Mouse (Mus musculus) limb, embryonic 13.5 days (tissue): ENCODE data around the gene Lcn2. TPM values are rescaled to one million over a fixed set of nuclear protein-coding genes. Genes with fewer than 3 reads are reported as not detected.
A peak's percentile ranks its signal among the peaks of the same experiment; 100 is the strongest.

Experiments used
- ATAC-seq: fragments of 200-750 bp; cut with Nextera tagmentation; 2 replicates; pipeline ENCODE4 v1.8.0; 2017; ENCODE audit warnings: low read depth, moderate number of reproducible peaks, moderate TSS enrichment; ENCODE audit not compliant: low FRiP score
- H3K27ac ChIP-seq: fragments of 300-500 bp; sonication (generic); 2 replicates; pipeline ENCODE4 v1.5.1; 2015; ENCODE audit warnings: inconsistent platforms, mild to moderate bottlenecking, moderate library complexity
- H3K27me3 ChIP-seq: fragments of 300-500 bp; sonication (generic); 2 replicates; pipeline ENCODE4 v1.6.1; 2015; ENCODE audit warnings: mild to moderate bottlenecking, inconsistent platforms
- H3K36me3 ChIP-seq: fragments of 300-500 bp; sonication (generic); 2 replicates; pipeline ENCODE4 v1.6.1; 2015; ENCODE audit warnings: inconsistent platforms, mild to moderate bottlenecking, moderate library complexity
- H3K4me1 ChIP-seq: fragments of 300-500 bp; sonication (generic); 2 replicates; pipeline ENCODE4 v1.6.1; 2015; ENCODE audit warnings: inconsistent platforms
- H3K4me2 ChIP-seq: fragments of 300-500 bp; sonication (generic); replicated peaks from 2 replicates; pipeline ENCODE4 v1.6.1; 2015; ENCODE audit warnings: inconsistent platforms, mild to moderate bottlenecking, moderate library complexity
- H3K4me3 ChIP-seq: fragments of 300-500 bp; sonication (generic); 2 replicates; pipeline ENCODE4 v1.5.1; 2015; ENCODE audit warnings: moderate library complexity, mild to moderate bottlenecking, inconsistent platforms
- H3K9ac ChIP-seq: fragments of 300-500 bp; sonication (generic); 2 replicates; pipeline ENCODE4 v1.6.1; 2015; ENCODE audit warnings: mild to moderate bottlenecking, inconsistent platforms
- H3K9me3 ChIP-seq: fragments of 300-500 bp; sonication (generic); 2 replicates; pipeline ENCODE4 v1.6.1; 2016; ENCODE audit warnings: inconsistent platforms
- whole genome bisulfite sequencing: fragments of 180-500 bp; shearing (Covaris S2); methylation state at CpG from one replicate; pipeline ENCODE4 v1.1.7; 2015; 5-methylcytosine and 5-hydroxymethylcytosine counted together
- polyA plus RNA-seq: library from polyadenylated mRNA; unstranded; fragments of >200 nt; fragmentation: Nextera tagmentation; extraction: Ambion mirVana; gene quantifications from 2 replicates; pipeline ENCODE4 v1.2.1, GENCODE M21; 2015

Gene Lcn2
- polyA plus RNA-seq, 1 experiment from 2014 or later = 0.27 TPM

DNA sequence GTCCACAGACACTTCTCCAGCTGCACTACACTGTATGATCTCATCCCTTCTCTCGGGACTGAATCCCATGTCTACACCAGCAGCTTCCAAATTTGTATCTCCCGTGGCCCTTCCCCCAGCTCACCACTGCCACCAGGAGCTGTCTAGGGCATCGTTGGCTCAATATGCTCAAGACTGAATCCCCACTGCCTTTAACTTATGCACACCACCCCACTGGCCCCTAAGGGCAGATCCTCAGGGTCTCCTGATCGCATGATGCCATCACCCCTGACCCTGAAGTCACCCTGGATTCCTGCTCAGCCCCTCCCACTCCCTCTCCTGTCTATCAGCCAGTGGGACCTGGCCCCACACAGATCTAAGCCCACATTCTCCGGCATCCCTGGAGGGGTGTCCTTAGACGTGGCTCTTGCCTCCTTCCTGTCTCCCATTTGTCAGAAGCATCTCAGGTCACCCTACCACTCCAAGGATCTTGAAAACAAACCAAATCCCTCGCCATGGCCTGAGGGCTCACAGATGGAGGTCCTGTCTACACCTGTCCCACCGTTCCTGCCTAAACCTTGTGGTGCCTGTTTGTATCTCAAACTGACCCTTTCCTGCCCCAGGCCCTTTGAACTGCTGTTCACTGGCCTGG lies 38.3 kb downstream of the Lcn2 start:
- Histone ChIP-seq H3K4me2 (no peak overlapping the region), H3K27me3 (no peaks in the 10 kb centered on the region), H3K9me3 (no peaks in the 10 kb centered on the region), H3K4me1 (peaks cover 35% of the 10 kb centered on the region), H3K27ac (no peak overlapping the region), H3K9ac (0 out of 2 replicates have a peak overlapping the region, but pooled peaks have one; percentile 91), H3K4me3 (no peak overlapping the region), H3K36me3 (peaks cover 32% of the 10 kb centered on the region)
- 63% methylated on average over 8 of the region's 8 CpGs for WGBS
- ATAC-seq = no peak

DNA sequence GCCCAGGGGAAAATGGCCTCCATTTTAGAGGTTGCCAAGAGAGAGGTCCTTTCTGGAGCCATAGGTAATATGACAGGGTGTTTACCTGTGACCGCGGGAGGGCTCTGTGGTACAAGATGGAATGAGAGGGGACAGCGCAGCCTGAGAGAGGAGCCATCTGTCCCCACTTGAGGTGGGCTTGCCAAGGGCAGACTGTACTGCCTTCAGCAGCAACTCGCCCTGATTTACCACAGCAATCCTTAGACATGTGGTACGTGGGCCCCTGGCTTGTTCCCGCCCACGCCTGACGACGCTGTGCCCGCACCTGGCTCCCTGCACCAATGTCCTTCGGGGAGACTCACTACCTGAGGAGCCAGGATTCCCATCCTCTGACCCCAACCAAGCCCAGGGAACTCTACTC lies 39.7 kb downstream of the Lcn2 start:
- WGBS = 84% methylated on average over 11 of the region's 11 CpGs

GRCm38 (mm10) chr2:32347019-32347418 lies 41.0 kb downstream of the Lcn2 start:
- H3K9ac ChIP-seq = no peak overlapping the region
- no peak for ATAC-seq
- H3K27ac ChIP-seq = no peak overlapping the region
- no peak overlapping the region for H3K4me3 ChIP-seq
- peaks cover 36% of the 10 kb centered on the region for H3K4me1 ChIP-seq
- H3K27me3 ChIP-seq = no peaks in the 10 kb centered on the region
- no peak overlapping the region for H3K4me2 ChIP-seq
- WGBS = 77% methylated on average over 6 of the region's 6 CpGs
- peaks cover 42% of the 10 kb centered on the region for H3K36me3 ChIP-seq
- H3K9me3 ChIP-seq = no peaks in the 10 kb centered on the region

More for the DNA sequence above, 39.7 kb downstream of the Lcn2 start:
- H3K9me3 ChIP-seq = no peaks in the 10 kb centered on the region
- peaks cover 42% of the 10 kb centered on the region for H3K36me3 ChIP-seq
- H3K27me3 ChIP-seq = no peaks in the 10 kb centered on the region
- no peak overlapping the region for H3K4me3 ChIP-seq
- no peak for ATAC-seq
- no peak overlapping the region for H3K4me2 ChIP-seq
- no peak overlapping the region for H3K27ac ChIP-seq
- H3K4me1 ChIP-seq = peaks cover 37% of the 10 kb centered on the region
- no peak overlapping the region for H3K9ac ChIP-seq

DNA sequence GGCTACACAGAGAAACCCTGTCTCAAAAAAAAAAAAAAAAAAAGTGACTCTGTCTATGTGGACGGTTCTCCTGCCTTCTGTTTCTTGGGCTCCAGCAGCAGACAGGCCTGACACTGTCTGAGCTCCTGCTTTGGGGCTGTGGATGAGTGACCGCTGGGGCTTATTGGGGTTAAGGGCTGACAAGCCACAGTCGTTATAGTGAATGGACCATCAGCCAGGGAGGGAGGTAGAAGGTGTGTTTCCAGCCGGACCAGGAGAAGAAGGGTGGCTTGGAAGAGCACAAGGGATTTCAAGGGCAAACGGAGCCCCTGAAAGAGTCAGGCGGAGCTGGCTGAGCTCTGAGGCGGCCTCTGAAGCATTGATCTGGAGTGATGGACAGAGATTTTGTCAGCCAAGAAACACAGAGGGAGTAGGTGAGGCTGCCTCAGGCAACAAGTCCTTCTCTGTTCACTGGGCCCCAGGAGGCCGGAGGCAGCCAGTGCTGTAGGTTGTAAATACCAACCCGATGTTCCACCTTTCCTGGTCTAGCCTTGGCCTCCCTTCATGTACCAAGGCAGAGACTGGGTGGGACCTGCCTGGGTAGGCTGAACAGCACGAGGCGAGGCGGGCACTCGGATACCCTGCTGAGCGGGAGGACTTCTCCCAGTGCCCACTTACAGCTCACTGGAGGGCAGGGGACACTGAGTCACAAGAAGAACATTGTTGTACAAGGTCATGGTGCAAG lies 43.3 kb downstream of the Lcn2 start:
- no peak overlapping the region for H3K4me3 ChIP-seq
- H3K4me2 ChIP-seq = no peak overlapping the region
- H3K27ac ChIP-seq = no peak overlapping the region; the same call in 1 of the 2 replicates
- no peak overlapping the region for H3K9ac ChIP-seq
- H3K36me3 ChIP-seq = peaks cover 57% of the 10 kb centered on the region
- no peaks in the 10 kb centered on the region for H3K9me3 ChIP-seq
- ATAC-seq = no peak
- peaks cover 13% of the 10 kb centered on the region for H3K4me1 ChIP-seq
- 67% methylated on average over 14 of the region's 14 CpGs for WGBS
- H3K27me3 ChIP-seq = no peaks in the 10 kb centered on the region

GRCm38 (mm10) chr2:32344056-32344455 lies 44.0 kb downstream of the Lcn2 start:
- H3K9me3 ChIP-seq = no peaks in the 10 kb centered on the region
- no peak overlapping the region for H3K4me2 ChIP-seq
- 78% methylated on average over 10 of the region's 10 CpGs for WGBS
- ATAC-seq = no peak
- H3K27ac ChIP-seq = peak overlapping the region; percentile 6; the same call in 1 of the 2 replicates
- no peak overlapping the region for H3K4me3 ChIP-seq
- H3K27me3 ChIP-seq = no peaks in the 10 kb centered on the region
- H3K4me1 ChIP-seq = 0 out of 2 replicates have a peak, but pooled peaks cover 9% of the 10 kb centered on the region
- H3K36me3 ChIP-seq = peaks cover 64% of the 10 kb centered on the region
- H3K9ac ChIP-seq = no peak overlapping the region

DNA sequence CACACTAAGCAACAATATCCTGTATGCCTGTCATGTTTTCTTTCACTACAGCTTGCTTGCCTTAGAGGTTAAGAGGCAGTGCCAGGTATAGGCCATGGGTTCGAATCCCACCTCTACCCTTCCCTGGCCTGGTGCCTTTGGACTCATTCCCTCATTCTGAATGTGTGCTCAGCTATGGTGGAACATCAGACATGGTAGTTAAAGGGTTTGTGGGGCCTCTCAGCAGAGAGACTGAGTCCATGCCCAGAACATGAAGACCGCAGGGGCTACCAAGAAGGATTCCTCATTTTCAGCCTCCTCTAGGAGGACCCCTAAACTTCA lies 44.7 kb downstream of the Lcn2 start:
- H3K4me2 ChIP-seq = no peak overlapping the region
- H3K4me3 ChIP-seq = no peak overlapping the region
- no peaks in the 10 kb centered on the region for H3K9me3 ChIP-seq
- H3K27me3 ChIP-seq = no peaks in the 10 kb centered on the region
- H3K9ac ChIP-seq = no peak overlapping the region
- WGBS = 88% methylated on average over 2 of the region's 2 CpGs
- 0 out of 2 replicates have a peak, but pooled peaks cover 9% of the 10 kb centered on the region for H3K4me1 ChIP-seq
- no peak overlapping the region for H3K27ac ChIP-seq
- no peak for ATAC-seq
- peaks cover 62% of the 10 kb centered on the region for H3K36me3 ChIP-seq

- H3K27me3 ChIP-seq = no peaks in the 10 kb centered on the region
- no peak for ATAC-seq
- no peak overlapping the region; the same call in 1 of the 2 replicates for H3K27ac ChIP-seq
- H3K4me2 ChIP-seq = no peak overlapping the region
- H3K4me1 ChIP-seq = 0 out of 2 replicates have a peak, but pooled peaks cover 9% of the 10 kb centered on the region
- 70% methylated on average over 6 of the region's 6 CpGs for WGBS
- H3K9ac ChIP-seq = no peak overlapping the region
- no peak overlapping the region for H3K4me3 ChIP-seq
- peaks cover 62% of the 10 kb centered on the region for H3K36me3 ChIP-seq
- no peaks in the 10 kb centered on the region for H3K9me3 ChIP-seq
These were observed 45.3 kb downstream of the Lcn2 start for GRCm38 (mm10) chr2:32342539-32343350.

- Histone ChIP-seq H3K9me3 (no peaks in the 10 kb centered on the region), H3K4me2 (no peak overlapping the region), H3K27ac (no peak overlapping the region; the same call in 1 of the 2 replicates), H3K4me3 (no peak overlapping the region), H3K27me3 (no peaks in the 10 kb centered on the region), H3K36me3 (peaks cover 64% of the 10 kb centered on the region), H3K4me1 (0 out of 2 replicates have a peak, but pooled peaks cover 9% of the 10 kb centered on the region), H3K9ac (no peak overlapping the region)
- ATAC-seq = no peak
- WGBS = 87% methylated on average over 4 of the region's 4 CpGs
These were observed 46.0 kb downstream of the Lcn2 start for GRCm38 (mm10) chr2:32342039-32342438.

DNA sequence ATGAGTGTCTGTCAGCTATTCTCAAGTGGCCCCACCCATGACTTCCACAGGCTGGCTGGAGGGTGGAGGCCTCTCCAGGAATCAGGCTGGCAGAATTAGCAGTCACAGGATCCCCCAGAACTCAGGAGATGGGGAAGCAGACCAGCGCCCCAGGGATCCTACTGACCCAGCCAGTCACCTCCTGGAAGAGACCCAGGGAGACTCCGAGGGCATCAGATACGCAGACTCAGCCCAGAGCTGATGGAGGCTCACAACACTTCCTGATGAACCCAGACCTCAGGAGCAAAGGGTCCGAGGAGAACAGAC lies 46.5 kb downstream of the Lcn2 start:
- H3K9me3 ChIP-seq = no peaks in the 10 kb centered on the region
- no peak overlapping the region for H3K4me2 ChIP-seq
- H3K27me3 ChIP-seq = no peaks in the 10 kb centered on the region
- no peak for ATAC-seq
- peaks cover 64% of the 10 kb centered on the region for H3K36me3 ChIP-seq
- 93% methylated on average over 4 of the region's 4 CpGs for WGBS
- no peak overlapping the region for H3K27ac ChIP-seq
- 0 out of 2 replicates have a peak, but pooled peaks cover 9% of the 10 kb centered on the region for H3K4me1 ChIP-seq
- H3K4me3 ChIP-seq = no peak overlapping the region
- H3K9ac ChIP-seq = no peak overlapping the region

DNA sequence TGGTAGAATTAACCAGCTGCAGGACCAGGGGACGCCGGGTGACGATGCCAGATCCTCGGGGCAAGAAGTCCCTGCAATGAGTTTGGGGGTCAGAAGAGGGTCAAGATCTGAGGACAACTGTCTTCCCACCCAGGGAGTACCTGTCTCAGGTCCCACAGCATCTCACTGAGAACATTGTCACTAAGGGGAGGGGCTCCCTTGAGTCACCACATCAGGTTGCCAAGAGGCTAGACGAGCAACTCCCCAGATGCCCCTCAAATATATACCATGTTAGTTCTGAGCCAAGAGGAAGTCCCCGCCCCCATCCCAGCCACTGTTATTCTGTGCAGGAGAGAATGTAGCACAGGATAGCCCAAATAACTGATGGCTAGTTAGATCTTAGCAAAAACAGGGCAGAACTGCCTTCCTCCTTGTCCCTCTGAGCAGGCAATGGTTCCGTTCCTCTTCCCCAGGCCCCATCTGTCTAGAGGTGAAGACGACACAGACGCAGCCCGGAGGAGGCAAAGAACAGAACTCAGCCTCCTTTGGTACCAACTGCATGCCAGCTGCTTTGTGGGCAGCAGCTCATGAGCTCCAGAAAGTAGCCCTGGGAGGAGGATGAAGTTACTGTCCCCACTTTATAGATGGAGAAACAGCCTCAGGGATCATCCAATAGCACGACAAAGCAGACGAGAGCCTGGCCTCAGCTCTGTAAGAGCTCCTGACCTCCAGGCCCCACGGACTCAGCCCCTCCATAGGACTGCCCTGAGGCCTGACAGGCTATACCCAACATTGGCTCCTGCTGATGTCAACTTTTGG lies 47.0 kb downstream of the Lcn2 start:
- H3K27ac ChIP-seq = no peak overlapping the region
- WGBS = 78% methylated on average over 13 of the region's 13 CpGs
- peaks cover 67% of the 10 kb centered on the region for H3K36me3 ChIP-seq
- no peak overlapping the region for H3K4me2 ChIP-seq
- no peaks in the 10 kb centered on the region for H3K27me3 ChIP-seq
- 0 out of 2 replicates have a peak, but pooled peaks cover 9% of the 10 kb centered on the region for H3K4me1 ChIP-seq
- no peak overlapping the region for H3K4me3 ChIP-seq
- no peak for ATAC-seq
- H3K9me3 ChIP-seq = no peaks in the 10 kb centered on the region
- no peak overlapping the region for H3K9ac ChIP-seq

- no peak overlapping the region for H3K4me2 ChIP-seq
- H3K9me3 ChIP-seq = no peaks in the 10 kb centered on the region
- 47% methylated on average over 26 of the region's 26 CpGs for WGBS
- no peak overlapping the region for H3K9ac ChIP-seq
- no peak overlapping the region for H3K27ac ChIP-seq
- no peak overlapping the region for H3K4me3 ChIP-seq
- no peaks in the 10 kb centered on the region for H3K27me3 ChIP-seq
- H3K36me3 ChIP-seq = peaks cover 74% of the 10 kb centered on the region
- ATAC-seq = no peak
- 0 out of 2 replicates have a peak, but pooled peaks cover 9% of the 10 kb centered on the region for H3K4me1 ChIP-seq
These were observed 48.0 kb downstream of the Lcn2 start for GRCm38 (mm10) chr2:32339912-32340642.
